Mouse (Mus musculus): Measurements from ENCODE around the gene P4ha2.

Gene P4ha2

GRCm38 (mm10) chr11:54100045-54100691 is at the start of gene P4ha2:
P4ha2 (plus strand) TSS chr11:54100095.
- DNase-seq (ENCODE audit: low read depth, low spot score), result no peak

- DNase-seq (ENCODE audit: low read depth, low spot score), result no peak
These were observed 49.7 kb upstream of the P4ha2 start for GRCm38 (mm10) chr11:54050205-54050604.

- no peak for DNase-seq (ENCODE audit: low read depth, low spot score)
These were observed 48.7 kb upstream of the P4ha2 start for GRCm38 (mm10) chr11:54051161-54051560.

GRCm38 (mm10) chr11:54052128-54052527 is 47.8 kb upstream of the P4ha2 start:
- no peak for DNase-seq (ENCODE audit: low read depth, low spot score)

GRCm38 (mm10) chr11:54053090-54053489 is 46.8 kb upstream of the P4ha2 start:
- no peak for DNase-seq (ENCODE audit: low read depth, low spot score)

- DNase-seq (ENCODE audit: low read depth, low spot score), result no peak
These were observed 45.6 kb upstream of the P4ha2 start for GRCm38 (mm10) chr11:54054257-54054656.

GRCm38 (mm10) chr11:54056132-54056531 is 43.8 kb upstream of the P4ha2 start:
- no peak for DNase-seq (ENCODE audit: low read depth, low spot score)

GRCm38 (mm10) chr11:54057428-54057827 is 42.5 kb upstream of the P4ha2 start:
- no peak for DNase-seq (ENCODE audit: low read depth, low spot score)

GRCm38 (mm10) chr11:54058056-54058617 is 41.8 kb upstream of the P4ha2 start:
- no peak for DNase-seq (ENCODE audit: low read depth, low spot score)

- DNase-seq (ENCODE audit: low read depth, low spot score), result no peak
These were observed 41.3 kb upstream of the P4ha2 start for GRCm38 (mm10) chr11:54058643-54059042.

- DNase-seq (ENCODE audit: low read depth, low spot score), result no peak
These were observed 40.4 kb upstream of the P4ha2 start for GRCm38 (mm10) chr11:54059526-54059925.

GRCm38 (mm10) chr11:54060316-54060715 is 39.6 kb upstream of the P4ha2 start:
- no peak for DNase-seq (ENCODE audit: low read depth, low spot score)

GRCm38 (mm10) chr11:54062086-54062752 is 37.7 kb upstream of the P4ha2 start:
- no peak for DNase-seq (ENCODE audit: low read depth, low spot score)

- DNase-seq (ENCODE audit: low read depth, low spot score), result no peak
These were observed 37.0 kb upstream of the P4ha2 start for GRCm38 (mm10) chr11:54062753-54063471.

- DNase-seq (ENCODE audit: low read depth, low spot score), result no peak
These were observed 36.5 kb upstream of the P4ha2 start for GRCm38 (mm10) chr11:54063472-54063775.

- no peak for DNase-seq (ENCODE audit: low read depth, low spot score)
These were observed 35.4 kb upstream of the P4ha2 start for GRCm38 (mm10) chr11:54064412-54064978.

- DNase-seq (ENCODE audit: low read depth, low spot score), result no peak
These were observed 34.6 kb upstream of the P4ha2 start for GRCm38 (mm10) chr11:54065106-54065914.

GRCm38 (mm10) chr11:54065915-54066178 is 34.0 kb upstream of the P4ha2 start:
- no peak for DNase-seq (ENCODE audit: low read depth, low spot score)

GRCm38 (mm10) chr11:54066400-54066799 is 33.5 kb upstream of the P4ha2 start:
- DNase-seq (ENCODE audit: low read depth, low spot score), result no peak

GRCm38 (mm10) chr11:54067318-54067995 is 32.4 kb upstream of the P4ha2 start:
- no peak for DNase-seq (ENCODE audit: low read depth, low spot score)

GRCm38 (mm10) chr11:54067996-54068519 is 31.8 kb upstream of the P4ha2 start:
- no peak for DNase-seq (ENCODE audit: low read depth, low spot score)
